Mouse (Mus musculus) myocyte (in vitro differentiated cells): ENCODE results near the gene Fam89b.

Source experiments
- E2F4 ChIP-seq: IDR thresholded peaks from one replicate; pipeline ENCODE4 v1.6.1; 2011; ENCODE audit warnings: mild to moderate bottlenecking, control low read depth, moderate library complexity; ENCODE audit not compliant: insufficient read depth
- MYOD1 ChIP-seq, 3 experiments: IDR thresholded peaks; one replicate each; pipeline ENCODE4 v1.6.1; 2011; ENCODE audit warnings: control low read depth in 2 of 3, low read depth in 2 of 3, mild to moderate bottlenecking in 2 of 3, moderate library complexity in 1 of 3; ENCODE audit not compliant: insufficient read length in 2 of 3, control insufficient read depth in 1 of 3
- MYOG ChIP-seq, 3 experiments: IDR thresholded peaks; one replicate each; pipeline ENCODE4 v1.6.1; 2011; ENCODE audit warnings: control low read depth in 2 of 3, low read depth in 2 of 3, mild to moderate bottlenecking in 2 of 3; ENCODE audit not compliant: insufficient read length in 2 of 3, control insufficient read depth in 1 of 3, insufficient read depth in 1 of 3
- POLR2A ChIP-seq: IDR thresholded peaks from one replicate; pipeline ENCODE4 v1.6.1; 2011; ENCODE audit warnings: low read depth, mild to moderate bottlenecking, control low read depth, moderate library complexity; ENCODE audit not compliant: insufficient read length
- TCF12 ChIP-seq: IDR thresholded peaks from one replicate; pipeline ENCODE4 v1.6.1; 2011; ENCODE audit warnings: mild to moderate bottlenecking, control low read depth; ENCODE audit not compliant: poor library complexity, insufficient read depth, severe bottlenecking
- TCF3 ChIP-seq: IDR thresholded peaks from one replicate; pipeline ENCODE4 v1.6.1; 2011; ENCODE audit warnings: low read depth, control low read depth; ENCODE audit not compliant: insufficient read length
- USF1 ChIP-seq: IDR thresholded peaks from one replicate; pipeline ENCODE4 v1.6.1; 2011; ENCODE audit warnings: low read depth, mild to moderate bottlenecking, control low read depth, moderate library complexity

DNA sequence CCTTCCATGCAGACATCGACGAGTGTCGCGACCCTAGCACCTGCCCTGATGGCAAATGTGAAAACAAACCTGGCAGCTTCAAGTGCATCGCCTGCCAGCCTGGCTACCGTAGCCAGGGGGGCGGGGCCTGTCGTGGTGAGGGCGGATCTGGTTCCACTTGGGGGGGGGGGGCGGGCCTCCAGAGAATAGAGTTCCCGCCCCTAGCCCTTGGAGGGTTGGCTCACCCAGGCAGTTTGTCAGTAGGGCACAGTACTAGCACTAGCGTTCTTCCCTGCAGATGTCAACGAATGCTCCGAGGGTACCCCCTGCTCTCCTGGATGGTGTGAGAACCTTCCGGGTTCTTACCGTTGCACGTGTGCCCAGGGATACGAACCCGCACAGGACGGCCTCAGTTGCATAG is 22.3 kb upstream of the Fam89b start:
- no peak for TF ChIP-seq TCF3
- TF ChIP-seq E2F4 = no peak
- no peak for TF ChIP-seq POLR2A
- TF ChIP-seq MYOD1 (IDR thresholded peaks at IDR 0.05; ENCODE audit: control insufficient read depth in 1 of 3, insufficient read length in 2 of 3, low read depth in 2 of 3) = no peak
- no peak for TF ChIP-seq TCF12
- TF ChIP-seq USF1 = no peak
- no peak for TF ChIP-seq MYOG (IDR thresholded peaks at IDR 0.05; ENCODE audit: control insufficient read depth in 1 of 3, insufficient read depth in 1 of 3, insufficient read length in 2 of 3, low read depth in 2 of 3)
